Mouse (Mus musculus) CD4-positive helper T cell, adult 2 months (primary cell): Measurements from ENCODE around the gene Plppr1.

Source experiments
- DNase-seq: peaks from one replicate; pipeline ENCODE4 v3.0.0-alpha.2; 2012; ENCODE audit warnings: low read depth, missing footprints, low spot score

Gene Plppr1

GRCm38 (mm10) chr4:49059021-49059401, at the start of gene Plppr1:
Plppr1 (plus strand) TSS chr4:49059273.
- DNase-seq, result no peak

- no peak for DNase-seq
Observed at GRCm38 (mm10) chr4:49016701-49017100, 42.4 kb upstream of the Plppr1 start.

GRCm38 (mm10) chr4:49023221-49023620, 35.9 kb upstream of the Plppr1 start:
- DNase-seq, result no peak

- DNase-seq, result no peak
Observed at GRCm38 (mm10) chr4:49038311-49038710, 20.8 kb upstream of the Plppr1 start.

- no peak for DNase-seq
Observed at GRCm38 (mm10) chr4:49039854-49040253, 19.2 kb upstream of the Plppr1 start.

- DNase-seq, result no peak
Observed at GRCm38 (mm10) chr4:49041655-49042054, 17.4 kb upstream of the Plppr1 start.

- no peak for DNase-seq
Observed at GRCm38 (mm10) chr4:49050628-49051027, 8.4 kb upstream of the Plppr1 start.

- DNase-seq, result no peak
Observed at GRCm38 (mm10) chr4:49057916-49058315, 1.2 kb upstream of the Plppr1 start.

- DNase-seq, result no peak
Observed at GRCm38 (mm10) chr4:49058557-49058956, 516 bp upstream of the Plppr1 start.

- no peak for DNase-seq
Observed at GRCm38 (mm10) chr4:49059402-49060381, 619 bp downstream of the Plppr1 start.

- no peak for DNase-seq
Observed at GRCm38 (mm10) chr4:49069471-49069870, 10.4 kb downstream of the Plppr1 start.

GRCm38 (mm10) chr4:49072886-49073285, 13.8 kb downstream of the Plppr1 start:
- DNase-seq, result no peak

GRCm38 (mm10) chr4:49075881-49076280, 16.8 kb downstream of the Plppr1 start:
- DNase-seq, result no peak

- DNase-seq, result no peak
Observed at GRCm38 (mm10) chr4:49079399-49079798, 20.3 kb downstream of the Plppr1 start.

- DNase-seq, result no peak
Observed at GRCm38 (mm10) chr4:49088205-49088604, 29.1 kb downstream of the Plppr1 start.

GRCm38 (mm10) chr4:49090461-49090860, 31.4 kb downstream of the Plppr1 start:
- DNase-seq, result no peak

GRCm38 (mm10) chr4:49099448-49099847, 40.4 kb downstream of the Plppr1 start:
- DNase-seq, result no peak

GRCm38 (mm10) chr4:49101934-49102768, 43.1 kb downstream of the Plppr1 start:
- no peak for DNase-seq

- DNase-seq, result no peak
Observed at GRCm38 (mm10) chr4:49102769-49103193, 43.7 kb downstream of the Plppr1 start.

- no peak for DNase-seq
Observed at GRCm38 (mm10) chr4:49104860-49105259, 45.8 kb downstream of the Plppr1 start.

GRCm38 (mm10) chr4:49107895-49108294, 48.8 kb downstream of the Plppr1 start:
- no peak for DNase-seq

- no peak for DNase-seq
Observed at GRCm38 (mm10) chr4:49108371-49108770, 49.3 kb downstream of the Plppr1 start.
